Mouse (Mus musculus): Measurements from ENCODE around the gene Cad.

The Cad gene

GRCm38 (mm10) chr5:31108000-31108490 is 53.5 kb downstream of the Cad start, which contains the start of gene Slc30a3:
Gene Slc30a3 (minus strand): TSS chr5:31108237.
- DNase-seq (ENCODE audit: low read depth, low spot score): no peak

DNA sequence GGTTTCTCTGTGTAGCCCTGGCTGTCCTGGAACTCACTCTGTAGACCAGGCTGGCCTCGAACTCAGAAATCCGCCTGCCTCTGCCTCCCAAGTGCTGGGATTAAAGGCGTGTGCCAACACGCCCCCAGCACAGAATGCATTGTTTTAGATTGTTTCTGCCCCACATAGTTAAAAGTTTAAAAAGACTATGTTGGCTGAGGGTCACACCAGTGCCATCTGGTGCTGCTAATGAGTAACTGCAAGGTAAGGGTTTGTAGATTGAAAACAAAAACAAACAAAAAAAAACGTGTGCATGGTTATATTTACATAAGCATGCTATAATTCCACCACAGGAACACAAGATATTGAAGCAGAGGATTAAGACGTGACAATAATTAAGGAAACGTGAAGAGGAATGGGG is 56.2 kb downstream of the Cad start:
- no peak for DNase-seq (ENCODE audit: low read depth, low spot score)

GRCm38 (mm10) chr5:31116354-31116753 is 61.8 kb downstream of the Cad start, which contains the start of gene Trim54:
Gene Trim54 (plus strand): TSS chr5:31116712.
- DNase-seq (ENCODE audit: low read depth, low spot score): no peak

GRCm38 (mm10) chr5:31116912-31117311 is 62.3 kb downstream of the Cad start:
- DNase-seq (ENCODE audit: low read depth, low spot score): no peak

DNA sequence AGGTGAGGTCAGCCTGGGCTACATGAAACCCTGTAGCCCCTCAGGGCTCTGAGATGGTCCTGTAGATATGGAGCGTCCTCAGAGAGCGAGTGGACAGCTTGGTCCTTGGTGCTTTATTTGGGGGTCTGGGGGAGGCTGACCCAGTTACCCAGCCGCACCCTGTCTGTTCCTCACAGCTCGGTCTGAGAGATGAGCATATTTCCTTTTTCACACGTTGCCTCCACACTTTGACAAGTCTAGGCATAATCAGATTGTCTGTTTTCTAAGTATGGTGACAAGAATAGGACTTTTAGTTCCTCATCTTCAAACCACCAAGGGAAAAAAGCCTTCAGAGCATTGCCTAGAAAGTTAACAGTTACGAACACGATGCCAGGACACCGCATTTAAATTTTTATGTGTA is 66.5 kb downstream of the Cad start:
- DNase-seq (ENCODE audit: low read depth, low spot score): no peak

GRCm38 (mm10) chr5:31123481-31123880 is 68.9 kb downstream of the Cad start:
- no peak for DNase-seq (ENCODE audit: low read depth, low spot score)

GRCm38 (mm10) chr5:31126050-31126449 is 71.5 kb downstream of the Cad start:
- DNase-seq (ENCODE audit: low read depth, low spot score): no peak
